Mouse (Mus musculus) lung, postnatal 0 days (tissue): ENCODE measurements at regions not wholly inside any gene's neighbourhood (a gene's known extent, or its start where the extent isn't known, plus 50 kb on each side); places are given as distances from the start of the nearest gene placed in this dataset.

ENCODE experiments used
- ATAC-seq: fragments of 200-750 bp; cut with Nextera tagmentation; 2 replicates; pipeline ENCODE4 v1.8.0; 2017; ENCODE audit warnings: moderate library complexity
- DNase-seq: peaks from one replicate; pipeline ENCODE4 v3.0.0-alpha.2; 2016; ENCODE audit warnings: low spot score
- H3K27ac ChIP-seq: fragments of 300-500 bp; sonication (generic); 2 replicates; pipeline ENCODE4 v1.5.1; 2014; ENCODE audit warnings: antibody characterized with exemption, mild to moderate bottlenecking, low read length, mixed read lengths
- H3K27me3 ChIP-seq: fragments of 300-500 bp; sonication (generic); replicated peaks from 2 replicates; pipeline ENCODE4 v1.6.1; 2014; ENCODE audit warnings: low read length, mixed read lengths; ENCODE audit not compliant: insufficient read depth
- H3K36me3 ChIP-seq: fragments of 300-500 bp; sonication (generic); 2 replicates; pipeline ENCODE4 v1.6.1; 2014; ENCODE audit warnings: low read length, mixed read lengths; ENCODE audit not compliant: insufficient read depth
- H3K4me1 ChIP-seq: fragments of 300-500 bp; sonication (generic); 2 replicates; pipeline ENCODE4 v1.6.1; 2014; ENCODE audit warnings: antibody characterized with exemption, low read depth, low read length, mixed read lengths; ENCODE audit not compliant: insufficient read depth
- H3K4me2 ChIP-seq: fragments of 300-500 bp; sonication (generic); replicated peaks from 2 replicates; pipeline ENCODE4 v1.6.1; 2014; ENCODE audit warnings: low read depth, mild to moderate bottlenecking, low read length, moderate library complexity, mixed read lengths
- H3K4me3 ChIP-seq: fragments of 300-500 bp; sonication (generic); 2 replicates; pipeline ENCODE4 v1.5.1; 2014; ENCODE audit warnings: low read depth, low read length
- H3K9ac ChIP-seq: fragments of 300-500 bp; sonication (generic); replicated peaks from 2 replicates; pipeline ENCODE4 v1.6.1; 2014; ENCODE audit warnings: low read depth, mild to moderate bottlenecking
- H3K9me3 ChIP-seq: fragments of 300-500 bp; sonication (generic); 2 replicates; pipeline ENCODE4 v1.6.1; 2016; ENCODE audit warnings: low read length, mixed read lengths
- CTCF ChIP-seq: IDR thresholded peaks from 2 replicates; pipeline ENCODE4 v1.5.1; 2016; ENCODE audit warnings: antibody characterized with exemption, mild to moderate bottlenecking
- EP300 ChIP-seq: IDR thresholded peaks from 2 replicates; pipeline ENCODE4 v1.6.1; 2016; ENCODE audit warnings: antibody characterized with exemption, mild to moderate bottlenecking, control low read depth
- WGBS: fragments of 180-500 bp; shearing (Covaris S2); extraction: QIAGEN DNeasy Blood & Tissue Kit; methylation state at CpG from one replicate; pipeline ENCODE4 v1.1.7; 2014; 5-methylcytosine and 5-hydroxymethylcytosine counted together

- ATAC-seq (no peak), DNase-seq (no peak)
- Histone ChIP-seq H3K4me3 (no peak overlapping the region), H3K4me1 (no peaks in the 10 kb centered on the region; the same call in 1 of the 2 replicates), H3K9ac (no peak overlapping the region), H3K36me3 (no peaks in the 10 kb centered on the region), H3K27me3 (no peaks in the 10 kb centered on the region), H3K27ac (no peak overlapping the region), H3K9me3 (no peaks in the 10 kb centered on the region), H3K4me2 (0 out of 2 replicates have a peak overlapping the region, but pooled peaks have one; percentile 15)
- WGBS, result 30% methylated on average over 10 of the region's 10 CpGs
- TF ChIP-seq EP300 (no peak), CTCF (no peak)
These were observed 52.7 kb upstream of the Gm21915 start for GRCm38 (mm10) chr9:40617676-40618062.

- Histone ChIP-seq H3K36me3 (no peaks in the 10 kb centered on the region), H3K4me2 (0 out of 2 replicates have a peak overlapping the region, but pooled peaks have one; percentile 15), H3K27ac (no peak overlapping the region), H3K27me3 (no peaks in the 10 kb centered on the region), H3K9me3 (no peaks in the 10 kb centered on the region), H3K4me1 (no peaks in the 10 kb centered on the region; the same call in 1 of the 2 replicates), H3K9ac (no peak overlapping the region), H3K4me3 (no peak overlapping the region)
- ATAC-seq, result no peak
- no peak for DNase-seq
- no peak for TF ChIP-seq CTCF
- no peak for TF ChIP-seq EP300
- WGBS, result 4% methylated on average over 20 of the region's 20 CpGs
These were observed 53.3 kb upstream of the Gm21915 start for GRCm38 (mm10) chr9:40617036-40617675.

- Histone ChIP-seq H3K4me1 (no peaks in the 10 kb centered on the region; the same call in 1 of the 2 replicates), H3K9me3 (peaks cover 2% of the 10 kb centered on the region; the same call in 1 of the 2 replicates), H3K36me3 (no peaks in the 10 kb centered on the region), H3K4me2 (peak overlapping the region; percentile 38), H3K27me3 (no peaks in the 10 kb centered on the region), H3K4me3 (no peak overlapping the region), H3K9ac (no peak overlapping the region), H3K27ac (no peak overlapping the region)
- TF ChIP-seq CTCF, result peak; percentile 81
- TF ChIP-seq EP300, result no peak
- 3% methylated on average over 11 of the region's 11 CpGs for WGBS
- DNase-seq (peak; percentile 87), ATAC-seq (peak; percentile 63)
These were observed 53.9 kb upstream of the Gm21915 start for GRCm38 (mm10) chr9:40616426-40617035.

- no peaks in the 10 kb centered on the region for H3K36me3 ChIP-seq
- ATAC-seq, result no peak
- peaks cover 2% of the 10 kb centered on the region; the same call in 1 of the 2 replicates for H3K9me3 ChIP-seq
- H3K27me3 ChIP-seq, result no peaks in the 10 kb centered on the region
- no peak overlapping the region for H3K4me2 ChIP-seq
- TF ChIP-seq CTCF (no peak), EP300 (no peak)
- H3K27ac ChIP-seq, result no peak overlapping the region
- H3K9ac ChIP-seq, result no peak overlapping the region
- DNase-seq, result no peak
- H3K4me3 ChIP-seq, result no peak overlapping the region
- H3K4me1 ChIP-seq, result no peaks in the 10 kb centered on the region; the same call in 1 of the 2 replicates
- WGBS, result 27% methylated on average over 8 of the region's 8 CpGs
These were observed 54.5 kb upstream of the Gm21915 start for GRCm38 (mm10) chr9:40615891-40616290.

- Histone ChIP-seq H3K27me3 (no peaks in the 10 kb centered on the region), H3K9me3 (peaks cover 2% of the 10 kb centered on the region; the same call in 1 of the 2 replicates), H3K4me1 (no peaks in the 10 kb centered on the region; the same call in 1 of the 2 replicates), H3K9ac (no peak overlapping the region), H3K36me3 (no peaks in the 10 kb centered on the region), H3K27ac (no peak overlapping the region), H3K4me2 (no peak overlapping the region), H3K4me3 (no peak overlapping the region)
- TF ChIP-seq EP300, result no peak
- no peak for TF ChIP-seq CTCF
- ATAC-seq, result no peak
- WGBS, result 59% methylated on average over 5 of the region's 5 CpGs
- DNase-seq, result no peak
These were observed 56.3 kb upstream of the Gm21915 start for GRCm38 (mm10) chr9:40614071-40614470.

- Histone ChIP-seq H3K27me3 (no peaks in the 10 kb centered on the region), H3K4me3 (no peak overlapping the region), H3K27ac (no peak overlapping the region), H3K4me2 (no peak overlapping the region), H3K9me3 (peaks cover 2% of the 10 kb centered on the region; the same call in 1 of the 2 replicates), H3K36me3 (no peaks in the 10 kb centered on the region), H3K4me1 (no peaks in the 10 kb centered on the region; the same call in 1 of the 2 replicates), H3K9ac (no peak overlapping the region)
- no peak for TF ChIP-seq CTCF
- no peak for TF ChIP-seq EP300
- DNase-seq (no peak), ATAC-seq (no peak)
- WGBS, result 71% methylated on average over 4 of the region's 4 CpGs
These were observed 57.2 kb upstream of the Gm21915 start for GRCm38 (mm10) chr9:40613182-40613581.
